Mouse (Mus musculus): ENCODE measurements around the gene Zfhx2.

GRCm38 (mm10) chr14:55108202-55108870, 16.2 kb upstream of the Zfhx2 start:
- no peak for TF ChIP-seq POLR2A (IDR thresholded peaks at IDR 0.05; ENCODE audit: control insufficient read depth, extremely low read depth, insufficient read depth, low read length, poor library complexity)
- no peak for TF ChIP-seq CTCF (IDR thresholded peaks at IDR 0.05; ENCODE audit: borderline replicate concordance, control insufficient read depth, extremely low read depth, insufficient read depth, low read length, poor library complexity)
